Mouse (Mus musculus): Measurements from ENCODE around the gene Rasa4.

DNA sequence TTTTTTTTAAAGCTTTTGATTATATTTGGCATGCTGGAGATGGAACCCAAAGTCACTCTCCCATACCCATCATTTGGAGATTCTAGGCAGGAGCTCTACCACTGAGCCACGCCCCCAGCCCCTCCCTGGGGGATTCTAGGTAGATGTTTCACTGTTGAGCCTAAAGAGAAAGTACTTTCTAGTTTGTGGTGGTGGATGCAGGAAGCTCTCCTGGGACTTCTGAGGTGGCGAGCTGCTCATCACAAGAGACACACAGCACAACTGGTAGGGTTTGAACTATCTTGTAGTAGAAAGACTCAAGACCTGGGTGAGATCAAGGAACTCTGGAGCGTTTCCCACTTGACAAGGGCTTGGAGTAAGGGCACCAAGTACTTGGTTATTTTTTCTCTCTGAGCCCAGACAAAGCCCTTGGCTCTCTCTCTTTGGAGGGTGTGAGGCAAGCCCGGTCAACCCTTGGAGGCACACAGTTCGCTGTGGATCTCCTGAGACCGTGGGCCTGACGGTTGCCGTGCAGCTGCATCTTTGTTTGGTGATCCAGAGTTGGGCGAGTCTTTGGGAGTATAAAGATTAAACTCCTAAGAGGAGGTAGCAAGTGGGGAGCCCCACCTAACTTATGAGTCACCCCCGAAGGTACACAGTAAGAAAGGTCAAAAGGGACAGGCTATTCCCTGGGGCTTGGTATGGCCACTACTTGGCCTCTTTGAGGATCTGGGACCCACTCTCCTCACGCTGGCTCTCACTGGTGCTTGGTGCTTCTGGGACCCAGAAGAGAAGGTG is 29.2 kb upstream of the Rasa4 start, which contains the start of gene Upk3bl:
- TF ChIP-seq CTCF (IDR thresholded peaks at IDR 0.05; ENCODE audit: extremely low read depth, insufficient read depth, insufficient read length, insufficient replicate concordance) = no peak
- no peak for TF ChIP-seq POLR2A (IDR thresholded peaks at IDR 0.05; ENCODE audit: low read depth, low read length)
